Mouse (Mus musculus) embryonic fibroblast, embryonic 13.5 days (primary cell): ENCODE measurements around the gene Shisa2.

Experiments
- CTCF ChIP-seq: IDR thresholded peaks from 2 replicates; pipeline ENCODE4 v1.5.1; 2011; ENCODE audit warnings: mild to moderate bottlenecking, control low read depth, low read length, moderate library complexity, borderline replicate concordance; ENCODE audit not compliant: insufficient read depth
- POLR2A ChIP-seq: IDR thresholded peaks from 2 replicates; pipeline ENCODE4 v1.6.1; 2011; ENCODE audit warnings: low read depth, mild to moderate bottlenecking, control low read depth, low read length, moderate library complexity

DNA sequence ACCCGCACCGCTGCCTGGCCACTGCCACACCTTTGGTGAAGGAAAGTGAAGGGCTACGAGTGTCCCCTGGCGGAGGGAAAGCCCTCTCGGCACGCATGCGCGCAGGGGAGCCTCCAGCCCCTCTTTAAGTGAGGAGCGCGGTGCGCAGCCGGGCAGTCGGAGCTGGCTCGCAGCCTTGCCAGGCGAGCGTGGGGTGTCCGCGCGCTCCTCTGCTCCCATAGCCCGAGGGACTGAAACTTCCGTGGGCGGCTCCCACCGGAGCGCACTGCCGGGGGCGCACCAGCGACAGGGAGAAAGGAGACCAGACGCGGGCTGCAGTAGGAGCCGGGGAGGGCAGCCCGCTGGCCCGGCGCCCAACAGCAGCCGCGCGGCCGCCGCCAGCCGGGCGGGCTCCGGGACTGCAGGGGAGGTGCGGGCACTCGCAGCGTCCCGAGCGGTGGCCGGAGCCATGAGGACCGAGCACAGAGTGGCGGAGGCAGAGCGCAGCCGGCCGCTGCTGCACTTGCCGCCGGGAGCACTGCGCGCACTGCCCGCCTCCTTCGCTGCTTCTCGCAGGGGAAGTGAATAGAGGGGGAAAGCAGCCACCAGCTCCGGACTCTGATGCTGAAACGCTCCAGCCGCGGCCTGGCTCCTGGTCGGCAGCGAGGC is at the start of gene Shisa2:
- TF ChIP-seq POLR2A = peak; percentile 38; the same call in 1 of the 2 replicates
- TF ChIP-seq CTCF = peak; percentile 29; the same call in 1 of the 2 replicates
